Mouse (Mus musculus): ENCODE measurements around the gene Usp18. TPM values are rescaled to one million over a fixed set of nuclear protein-coding genes. Genes with fewer than 3 reads are reported as not detected.

Gene Usp18
- polyA plus RNA-seq, 1 experiment from 2014 or later = 7.3 TPM

GRCm38 (mm10) chr6:121236386-121236785, 9.3 kb upstream of the Usp18 start:
- Histone ChIP-seq H3K9ac (ENCODE audit: low read length) (no peak overlapping the region), H3K4me1 (replicated peaks; ENCODE audit: control insufficient read depth, insufficient read depth, low read length) (no peaks in the 10 kb centered on the region; the same call in 1 of the 2 replicates), H3K4me2 (ENCODE audit: low read depth, low read length) (no peak overlapping the region), H3K9me3 (ENCODE audit: control insufficient read depth, low read length) (no peaks in the 10 kb centered on the region), H3K4me3 (ENCODE audit: low read length) (no peak overlapping the region), H3K27ac (ENCODE audit: low read length) (no peak overlapping the region), H3K36me3 (ENCODE audit: control insufficient read depth, insufficient read depth, low read length) (no peaks in the 10 kb centered on the region), H3K27me3 (ENCODE audit: control insufficient read depth, insufficient read depth, low read depth, low read length) (no peaks in the 10 kb centered on the region; the same call in 1 of the 2 replicates)
- 69% methylated on average over 2 of the region's 2 CpGs for WGBS
- ATAC-seq (ENCODE audit: low read depth) = no peak

GRCm38 (mm10) chr6:121238209-121238608, 7.5 kb upstream of the Usp18 start:
- H3K36me3 ChIP-seq (ENCODE audit: control insufficient read depth, insufficient read depth, low read length) = no peaks in the 10 kb centered on the region
- no peak overlapping the region for H3K4me2 ChIP-seq (ENCODE audit: low read depth, low read length)
- no peaks in the 10 kb centered on the region for H3K9me3 ChIP-seq (ENCODE audit: control insufficient read depth, low read length)
- H3K27me3 ChIP-seq (ENCODE audit: control insufficient read depth, insufficient read depth, low read depth, low read length) = peaks cover 3% of the 10 kb centered on the region
- no peaks in the 10 kb centered on the region; the same call in 1 of the 2 replicates for H3K4me1 ChIP-seq (replicated peaks; ENCODE audit: control insufficient read depth, insufficient read depth, low read length)
- 92% methylated on average over 4 of the region's 4 CpGs for WGBS
- H3K27ac ChIP-seq (ENCODE audit: low read length) = no peak overlapping the region
- H3K4me3 ChIP-seq (ENCODE audit: low read length) = no peak overlapping the region
- ATAC-seq (ENCODE audit: low read depth) = no peak
- H3K9ac ChIP-seq (ENCODE audit: low read length) = no peak overlapping the region

DNA sequence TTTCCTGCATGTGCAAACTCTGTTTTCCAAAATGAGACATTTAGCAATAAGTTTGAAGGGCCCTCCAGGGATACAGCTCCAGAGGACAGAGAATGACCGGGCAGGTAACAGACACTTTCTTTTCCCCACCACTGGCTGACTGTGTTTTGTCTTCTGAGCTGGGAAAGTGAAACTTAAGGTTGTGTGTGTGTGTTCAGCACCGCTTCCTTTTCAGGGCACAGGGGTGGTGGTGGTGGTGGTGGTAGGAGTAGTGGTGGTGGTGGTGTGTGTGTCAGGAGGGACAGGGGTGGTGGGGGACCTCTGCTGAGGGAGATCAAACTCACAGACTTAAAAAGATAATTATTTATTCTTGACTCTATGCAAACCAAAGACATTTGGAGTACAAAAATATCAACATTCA, 3.9 kb upstream of the Usp18 start:
- Histone ChIP-seq H3K27me3 (ENCODE audit: control insufficient read depth, insufficient read depth, low read depth, low read length) (peaks cover 3% of the 10 kb centered on the region), H3K9ac (ENCODE audit: low read length) (no peak overlapping the region), H3K4me1 (replicated peaks; ENCODE audit: control insufficient read depth, insufficient read depth, low read length) (no peaks in the 10 kb centered on the region; the same call in 1 of the 2 replicates), H3K27ac (ENCODE audit: low read length) (no peak overlapping the region), H3K36me3 (ENCODE audit: control insufficient read depth, insufficient read depth, low read length) (no peaks in the 10 kb centered on the region), H3K4me2 (ENCODE audit: low read depth, low read length) (no peak overlapping the region), H3K4me3 (ENCODE audit: low read length) (no peak overlapping the region), H3K9me3 (ENCODE audit: control insufficient read depth, low read length) (no peaks in the 10 kb centered on the region)
- no peak for ATAC-seq (ENCODE audit: low read depth)
- WGBS = 64% methylated on average over 2 of the region's 2 CpGs

GRCm38 (mm10) chr6:121243161-121243560, 2.5 kb upstream of the Usp18 start:
- no peak for ATAC-seq (ENCODE audit: low read depth)
- H3K27ac ChIP-seq (ENCODE audit: low read length) = no peak overlapping the region
- 31% methylated on average over 10 of the region's 10 CpGs for WGBS
- no peaks in the 10 kb centered on the region; the same call in 1 of the 2 replicates for H3K4me1 ChIP-seq (replicated peaks; ENCODE audit: control insufficient read depth, insufficient read depth, low read length)
- no peaks in the 10 kb centered on the region for H3K36me3 ChIP-seq (ENCODE audit: control insufficient read depth, insufficient read depth, low read length)
- H3K4me2 ChIP-seq (ENCODE audit: low read depth, low read length) = no peak overlapping the region
- H3K27me3 ChIP-seq (ENCODE audit: control insufficient read depth, insufficient read depth, low read depth, low read length) = peaks cover 3% of the 10 kb centered on the region
- no peak overlapping the region for H3K9ac ChIP-seq (ENCODE audit: low read length)
- no peaks in the 10 kb centered on the region for H3K9me3 ChIP-seq (ENCODE audit: control insufficient read depth, low read length)
- no peak overlapping the region for H3K4me3 ChIP-seq (ENCODE audit: low read length)

- no peaks in the 10 kb centered on the region for H3K9me3 ChIP-seq (ENCODE audit: control insufficient read depth, low read length)
- ATAC-seq (ENCODE audit: low read depth) = peak; percentile 34
- peak overlapping the region; percentile 65 for H3K4me2 ChIP-seq (ENCODE audit: low read depth, low read length)
- H3K9ac ChIP-seq (ENCODE audit: low read length) = peak overlapping the region; percentile 66
- peaks cover 3% of the 10 kb centered on the region for H3K27me3 ChIP-seq (ENCODE audit: control insufficient read depth, insufficient read depth, low read depth, low read length)
- peak overlapping the region; percentile 54; the same call in 1 of the 2 replicates for H3K27ac ChIP-seq (ENCODE audit: low read length)
- H3K4me1 ChIP-seq (replicated peaks; ENCODE audit: control insufficient read depth, insufficient read depth, low read length) = no peaks in the 10 kb centered on the region; the same call in 1 of the 2 replicates
- WGBS = 4% methylated on average over 4 of the region's 4 CpGs
- H3K36me3 ChIP-seq (ENCODE audit: control insufficient read depth, insufficient read depth, low read length) = no peaks in the 10 kb centered on the region
- H3K4me3 ChIP-seq (ENCODE audit: low read length) = peak overlapping the region; percentile 66
Observed at GRCm38 (mm10) chr6:121246037-121246361, 293 bp downstream of the Usp18 start.

DNA sequence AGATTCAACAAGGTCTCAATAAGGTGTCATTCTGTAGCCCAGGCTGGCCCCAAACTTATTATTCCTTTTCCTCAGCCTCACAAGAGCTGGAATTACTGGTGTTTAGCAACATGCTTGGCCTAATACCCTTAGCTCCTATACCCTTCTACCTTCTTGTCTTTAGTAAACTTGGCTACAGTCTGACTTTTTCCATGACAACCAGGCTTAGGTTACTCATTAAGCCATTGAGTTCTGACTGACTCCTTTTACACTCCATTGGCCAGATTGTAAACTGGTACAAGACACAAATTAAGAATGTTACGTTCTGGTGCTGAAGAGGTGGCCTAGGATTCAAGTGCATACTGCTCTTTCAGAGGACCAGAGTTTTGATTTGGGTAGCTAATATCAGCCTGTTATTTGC, 4.7 kb downstream of the Usp18 start:
- no peak for ATAC-seq (ENCODE audit: low read depth)
- Histone ChIP-seq H3K9ac (ENCODE audit: low read length) (no peak overlapping the region), H3K4me2 (ENCODE audit: low read depth, low read length) (no peak overlapping the region), H3K36me3 (ENCODE audit: control insufficient read depth, insufficient read depth, low read length) (no peaks in the 10 kb centered on the region), H3K27me3 (ENCODE audit: control insufficient read depth, insufficient read depth, low read depth, low read length) (no peaks in the 10 kb centered on the region), H3K9me3 (ENCODE audit: control insufficient read depth, low read length) (no peaks in the 10 kb centered on the region), H3K27ac (ENCODE audit: low read length) (no peak overlapping the region), H3K4me1 (replicated peaks; ENCODE audit: control insufficient read depth, insufficient read depth, low read length) (no peaks in the 10 kb centered on the region; the same call in 1 of the 2 replicates), H3K4me3 (ENCODE audit: low read length) (no peak overlapping the region)
- 60% methylated on average over 1 of the region's 1 CpGs for WGBS

DNA sequence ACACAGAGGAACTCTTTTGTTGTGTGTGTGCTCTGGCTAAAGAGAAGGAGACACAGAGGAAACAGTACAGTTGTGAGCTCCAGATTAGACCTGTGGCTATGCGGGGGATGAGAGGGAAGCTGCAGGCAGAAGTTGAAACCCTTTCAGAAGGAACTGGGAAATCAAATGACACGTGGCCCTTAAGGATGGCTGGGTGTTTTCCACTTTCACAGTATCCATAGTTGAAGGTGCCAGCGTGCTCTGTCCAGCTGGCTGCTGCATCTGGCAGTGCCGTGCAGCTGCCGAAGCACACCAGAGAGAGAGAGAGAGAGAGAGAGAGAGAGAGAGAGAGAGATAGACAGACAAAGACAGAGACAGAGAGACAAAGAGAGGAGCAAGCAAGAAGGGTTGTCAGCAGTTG, 5.5 kb downstream of the Usp18 start:
- H3K27ac ChIP-seq (ENCODE audit: low read length) = no peak overlapping the region
- no peak for ATAC-seq (ENCODE audit: low read depth)
- 60% methylated on average over 5 of the region's 5 CpGs for WGBS
- H3K9me3 ChIP-seq (ENCODE audit: control insufficient read depth, low read length) = no peaks in the 10 kb centered on the region
- H3K36me3 ChIP-seq (ENCODE audit: control insufficient read depth, insufficient read depth, low read length) = no peaks in the 10 kb centered on the region
- no peaks in the 10 kb centered on the region for H3K27me3 ChIP-seq (ENCODE audit: control insufficient read depth, insufficient read depth, low read depth, low read length)
- H3K9ac ChIP-seq (ENCODE audit: low read length) = no peak overlapping the region
- no peak overlapping the region for H3K4me2 ChIP-seq (ENCODE audit: low read depth, low read length)
- H3K4me3 ChIP-seq (ENCODE audit: low read length) = no peak overlapping the region
- H3K4me1 ChIP-seq (replicated peaks; ENCODE audit: control insufficient read depth, insufficient read depth, low read length) = no peaks in the 10 kb centered on the region; the same call in 1 of the 2 replicates

- Histone ChIP-seq H3K27me3 (ENCODE audit: control insufficient read depth, insufficient read depth, low read depth, low read length) (no peaks in the 10 kb centered on the region), H3K27ac (ENCODE audit: low read length) (no peak overlapping the region), H3K4me3 (ENCODE audit: low read length) (no peak overlapping the region), H3K9ac (ENCODE audit: low read length) (no peak overlapping the region), H3K9me3 (ENCODE audit: control insufficient read depth, low read length) (no peaks in the 10 kb centered on the region), H3K4me2 (ENCODE audit: low read depth, low read length) (no peak overlapping the region), H3K36me3 (ENCODE audit: control insufficient read depth, insufficient read depth, low read length) (no peaks in the 10 kb centered on the region), H3K4me1 (replicated peaks; ENCODE audit: control insufficient read depth, insufficient read depth, low read length) (no peaks in the 10 kb centered on the region)
- 24% methylated on average over 9 of the region's 9 CpGs for WGBS
- ATAC-seq (ENCODE audit: low read depth) = no peak
Observed at GRCm38 (mm10) chr6:121260548-121260947, 14.8 kb downstream of the Usp18 start.

GRCm38 (mm10) chr6:121261233-121261632, 15.5 kb downstream of the Usp18 start:
- Histone ChIP-seq H3K27me3 (ENCODE audit: control insufficient read depth, insufficient read depth, low read depth, low read length) (no peaks in the 10 kb centered on the region), H3K9ac (ENCODE audit: low read length) (no peak overlapping the region), H3K4me2 (ENCODE audit: low read depth, low read length) (no peak overlapping the region), H3K9me3 (ENCODE audit: control insufficient read depth, low read length) (0 out of 2 replicates have a peak, but pooled peaks cover 2% of the 10 kb centered on the region), H3K4me1 (replicated peaks; ENCODE audit: control insufficient read depth, insufficient read depth, low read length) (no peaks in the 10 kb centered on the region), H3K36me3 (ENCODE audit: control insufficient read depth, insufficient read depth, low read length) (no peaks in the 10 kb centered on the region), H3K4me3 (ENCODE audit: low read length) (no peak overlapping the region), H3K27ac (ENCODE audit: low read length) (no peak overlapping the region)
- whole genome bisulfite sequencing = 67% methylated on average over 8 of the region's 8 CpGs
- ATAC-seq (ENCODE audit: low read depth) = no peak

GRCm38 (mm10) chr6:121262004-121262403, 16.3 kb downstream of the Usp18 start:
- no peak overlapping the region for H3K9ac ChIP-seq (ENCODE audit: low read length)
- H3K4me2 ChIP-seq (ENCODE audit: low read depth, low read length) = no peak overlapping the region
- 93% methylated on average over 10 of the region's 10 CpGs for WGBS
- no peak overlapping the region for H3K27ac ChIP-seq (ENCODE audit: low read length)
- H3K4me3 ChIP-seq (ENCODE audit: low read length) = no peak overlapping the region
- H3K36me3 ChIP-seq (ENCODE audit: control insufficient read depth, insufficient read depth, low read length) = no peaks in the 10 kb centered on the region
- no peak for ATAC-seq (ENCODE audit: low read depth)
- H3K4me1 ChIP-seq (replicated peaks; ENCODE audit: control insufficient read depth, insufficient read depth, low read length) = no peaks in the 10 kb centered on the region
- H3K27me3 ChIP-seq (ENCODE audit: control insufficient read depth, insufficient read depth, low read depth, low read length) = no peaks in the 10 kb centered on the region
- 0 out of 2 replicates have a peak, but pooled peaks cover 2% of the 10 kb centered on the region for H3K9me3 ChIP-seq (ENCODE audit: control insufficient read depth, low read length)

Data from lung, embryonic 16.5 days (tissue).